9 mouse cellular contexts compared by ENCODE assay signal in genomic region chr14:54939434-54940175, GRCm38 (mm10). TPM values are rescaled to one million over a fixed set of nuclear protein-coding genes. Genes with fewer than 3 reads are reported as not detected.
DNase-seq lines count a peak whose midpoint lies in the region; ATAC-seq and TF ChIP-seq lines count a peak whose summit lies in the region.
"Had no signal": no experiment of that assay in that cellular context is flagged by ENCODE, and none has a peak within 500 bp of the region (broad histone marks: within the 10 kb centered on the region; RNA-seq: fewer than 3 reads in every experiment).

No protein-coding gene starts in this region.

- H3K36me3 ChIP-seq in hindbrain, embryonic 10.5 days, result no peaks in the 10 kb centered on the region
- H3K36me3 ChIP-seq in hindbrain, embryonic 13.5 days, result no peaks in the 10 kb centered on the region
- peaks cover 43% of the 10 kb centered on the region for H3K36me3 ChIP-seq in heart, postnatal 0 days (replicated peaks; ENCODE audit: control insufficient read depth, insufficient read depth, low read length)
- no peaks in the 10 kb centered on the region for H3K36me3 ChIP-seq in testis, adult 2 months (ENCODE audit: control insufficient read depth, insufficient read depth, low read length)
- H3K36me3 ChIP-seq: neural tube, embryonic 13.5 days had no signal

- no peak overlapping the region for H3K4me2 ChIP-seq in hindbrain, embryonic 13.5 days
- no peak overlapping the region for H3K4me2 ChIP-seq in heart, postnatal 0 days (ENCODE audit: low read depth, low read length)
- H3K4me2 ChIP-seq: neural tube, embryonic 13.5 days had no signal

- ATAC-seq in hindbrain, embryonic 13.5 days (ENCODE audit: low FRiP score), result no peak
- peak; percentile 15 for ATAC-seq in heart, postnatal 0 days (ENCODE audit: insufficient read depth, low read depth)
- peak; percentile 66 for ATAC-seq in megakaryocyte-erythroid progenitor cell, adult 5-6 weeks (replicated peaks; ENCODE audit: low FRiP score, low TSS enrichment, poor library complexity, severe bottlenecking)

- TF ChIP-seq POLR2A in testis, adult 2 months (IDR thresholded peaks at IDR 0.05; ENCODE audit: control insufficient read depth, low read depth, low read length), result no peak

- peak; percentile 58 for DNase-seq in hindbrain, embryonic 10.5 days (ENCODE audit: low spot score)
- DNase-seq in adrenal gland, adult 18-20 months (ENCODE audit: low spot score in 2 of 2), result peak; percentile 62 to 66
- peak; percentile 70 for DNase-seq in embryo, embryonic 11 days
- no peak for DNase-seq in heart, postnatal 0 days (ENCODE audit: low spot score)
- DNase-seq in layer of hippocampus, postnatal 10 days (ENCODE audit: low spot score in 2 of 2), result peak; percentile 57 to 66

- peak; percentile 81 for TF ChIP-seq CTCF in heart, postnatal 0 days (IDR thresholded peaks at IDR 0.05; ENCODE audit: low read depth)
- peak; percentile 67; the same call in 1 of the 2 replicates for TF ChIP-seq CTCF in testis, adult 2 months (IDR thresholded peaks at IDR 0.05; ENCODE audit: control insufficient read depth, insufficient read depth, insufficient replicate concordance, low read depth, low read length)

- TF ChIP-seq EP300 in heart, postnatal 0 days (IDR thresholded peaks at IDR 0.05; ENCODE audit: low read depth), result no peak

- H3K4me3 ChIP-seq in hindbrain, embryonic 10.5 days, result no peak overlapping the region
- no peak overlapping the region for H3K4me3 ChIP-seq in hindbrain, embryonic 13.5 days
- H3K4me3 ChIP-seq in heart, postnatal 0 days (ENCODE audit: low read depth, low read length), result no peak overlapping the region
- H3K4me3 ChIP-seq in testis, adult 2 months (ENCODE audit: control insufficient read depth, low read depth, low read length), result no peak overlapping the region
- H3K4me3 ChIP-seq: neural tube, embryonic 13.5 days had no signal

- H3K9ac ChIP-seq in hindbrain, embryonic 13.5 days, result no peak overlapping the region
- no peak overlapping the region for H3K9ac ChIP-seq in heart, postnatal 0 days (replicated peaks; ENCODE audit: low read depth, low read length)
- H3K9ac ChIP-seq: neural tube, embryonic 13.5 days had no signal

- H3K27me3 ChIP-seq in hindbrain, embryonic 10.5 days (ENCODE audit: insufficient read depth, poor library complexity, severe bottlenecking), result no peaks in the 10 kb centered on the region
- H3K27me3 ChIP-seq in hindbrain, embryonic 13.5 days, result 0 out of 2 replicates have a peak, but pooled peaks cover 6% of the 10 kb centered on the region
- no peaks in the 10 kb centered on the region for H3K27me3 ChIP-seq in heart, postnatal 0 days (ENCODE audit: control insufficient read depth, insufficient read depth, low read length)
- H3K27me3 ChIP-seq in testis, adult 2 months (ENCODE audit: control insufficient read depth, insufficient read depth, low read length), result no peaks in the 10 kb centered on the region
- H3K27me3 ChIP-seq: neural tube, embryonic 13.5 days had no signal

- H3K9me3 ChIP-seq in hindbrain, embryonic 10.5 days, result no peaks in the 10 kb centered on the region
- no peaks in the 10 kb centered on the region for H3K9me3 ChIP-seq in hindbrain, embryonic 13.5 days
- H3K9me3 ChIP-seq in heart, postnatal 0 days (replicated peaks; ENCODE audit: control insufficient read depth, low read length), result no peaks in the 10 kb centered on the region
- H3K9me3 ChIP-seq: neural tube, embryonic 13.5 days had no signal

- peaks cover 16% of the 10 kb centered on the region for H3K4me1 ChIP-seq in hindbrain, embryonic 10.5 days (replicated peaks)
- peaks cover 14% of the 10 kb centered on the region for H3K4me1 ChIP-seq in hindbrain, embryonic 13.5 days (replicated peaks)
- H3K4me1 ChIP-seq in heart, postnatal 0 days (ENCODE audit: control insufficient read depth, insufficient read depth), result no peaks in the 10 kb centered on the region
- no peaks in the 10 kb centered on the region for H3K4me1 ChIP-seq in testis, adult 2 months (ENCODE audit: control insufficient read depth, insufficient read depth, low read length)

- H3K27ac ChIP-seq in hindbrain, embryonic 10.5 days, result no peak overlapping the region
- H3K27ac ChIP-seq in hindbrain, embryonic 13.5 days, result no peak overlapping the region
- peak overlapping the region; percentile 72 for H3K27ac ChIP-seq in heart, postnatal 0 days (ENCODE audit: low read depth)
- H3K27ac ChIP-seq in testis, adult 2 months (ENCODE audit: control insufficient read depth, insufficient read depth, low read depth, low read length), result no peak overlapping the region
- H3K27ac ChIP-seq: neural tube, embryonic 13.5 days had no signal

- 51% methylated on average over 12 of the region's 12 CpGs for WGBS in hindbrain, embryonic 10.5 days
- 53% methylated on average over 12 of the region's 12 CpGs for WGBS in hindbrain, embryonic 13.5 days
- WGBS in heart, postnatal 0 days, result 35% methylated on average over 12 of the region's 12 CpGs

RNA-seq across cellular contexts. Expression of gene Cmtm5, which starts 3.5 kb away (rescaled TPM):
- polyA plus RNA-seq in hindbrain, embryonic 10.5 days (2016; fragmentation: Nextera tagmentation; extraction: Ambion mirVana), result 0.78 and 2.9 TPM in 2 replicates
- polyA plus RNA-seq in hindbrain, embryonic 13.5 days (2015; fragmentation: Nextera tagmentation; extraction: Ambion mirVana), result 7.0 and 7.1 TPM in 2 replicates
- under 1 TPM in 1 of 2 experiments, not detected in 1; 0.96 TPM for total RNA-seq in adrenal gland, adult 18-20 months (2021)
- 3.1 and 8.1 TPM in 2 replicates for total RNA-seq in heart, postnatal 0 days (2014; rRNA removed; ENCODE audit: low replicate concordance)
- 0.34 and 0.85 TPM in 2 replicates for polyA plus RNA-seq in heart, postnatal 0 days (2015; fragmentation: Nextera tagmentation; extraction: Ambion mirVana)
- total RNA-seq in layer of hippocampus, postnatal 10 days (2021), result 10 to 100 TPM; 33.5 to 37.0 TPM
- total RNA-seq in megakaryocyte-erythroid progenitor cell, adult 5-6 weeks (2014; fragmentation: Nextera tagmentation), result not detected in 2 replicates
- total RNA-seq in megakaryocyte-erythroid progenitor cell, adult 5-6 weeks (2017), result not detected in 2 replicates
- polyA plus RNA-seq in testis, adult 2 months (2012; rRNA removed), result not detected in 2 replicates

RNA-seq across cellular contexts. Expression of gene Il25, which starts 7.1 kb away (rescaled TPM):
- polyA plus RNA-seq in hindbrain, embryonic 10.5 days (2016; fragmentation: Nextera tagmentation; extraction: Ambion mirVana), result 0.24 TPM in 1 of 2 replicates, not detected in the other
- 0.38 and 0.83 TPM in 2 replicates for polyA plus RNA-seq in hindbrain, embryonic 13.5 days (2015; fragmentation: Nextera tagmentation; extraction: Ambion mirVana)
- total RNA-seq in adrenal gland, adult 18-20 months (2021), result not detected
- total RNA-seq in heart, postnatal 0 days (2014; rRNA removed; ENCODE audit: low replicate concordance), result not detected in 2 replicates
- polyA plus RNA-seq in heart, postnatal 0 days (2015; fragmentation: Nextera tagmentation; extraction: Ambion mirVana), result 0.11 TPM in 1 of 2 replicates, not detected in the other
- total RNA-seq in layer of hippocampus, postnatal 10 days (2021), result not detected
- not detected in 2 replicates for total RNA-seq in megakaryocyte-erythroid progenitor cell, adult 5-6 weeks (2014; fragmentation: Nextera tagmentation)
- not detected in 2 replicates for total RNA-seq in megakaryocyte-erythroid progenitor cell, adult 5-6 weeks (2017)
- polyA plus RNA-seq in testis, adult 2 months (2012; rRNA removed), result not detected in 2 replicates

RNA-seq across cellular contexts. Expression of gene Efs, which starts 13.7 kb away (rescaled TPM):
- 36.5 and 40.0 TPM in 2 replicates for polyA plus RNA-seq in hindbrain, embryonic 10.5 days (2016; fragmentation: Nextera tagmentation; extraction: Ambion mirVana)
- 15.4 and 15.6 TPM in 2 replicates for polyA plus RNA-seq in hindbrain, embryonic 13.5 days (2015; fragmentation: Nextera tagmentation; extraction: Ambion mirVana)
- 1 to 10 TPM; 2.4 to 4.9 TPM for total RNA-seq in adrenal gland, adult 18-20 months (2021)
- 12.5 and 22.2 TPM in 2 replicates for total RNA-seq in heart, postnatal 0 days (2014; rRNA removed; ENCODE audit: low replicate concordance)
- polyA plus RNA-seq in heart, postnatal 0 days (2015; fragmentation: Nextera tagmentation; extraction: Ambion mirVana), result 3.9 and 4.1 TPM in 2 replicates
- 10 to 100 TPM; 16.8 to 17.9 TPM for total RNA-seq in layer of hippocampus, postnatal 10 days (2021)
- total RNA-seq in megakaryocyte-erythroid progenitor cell, adult 5-6 weeks (2014; fragmentation: Nextera tagmentation), result not detected in 2 replicates
- not detected in 2 replicates for total RNA-seq in megakaryocyte-erythroid progenitor cell, adult 5-6 weeks (2017)
- 1.6 and 1.7 TPM in 2 replicates for polyA plus RNA-seq in testis, adult 2 months (2012; rRNA removed)

RNA-seq across cellular contexts. Expression of gene Slc22a17, which starts 26.7 kb away (rescaled TPM):
- polyA plus RNA-seq in hindbrain, embryonic 10.5 days (2016; fragmentation: Nextera tagmentation; extraction: Ambion mirVana), result 45.2 and 62.5 TPM in 2 replicates
- 148 and 158 TPM in 2 replicates for polyA plus RNA-seq in hindbrain, embryonic 13.5 days (2015; fragmentation: Nextera tagmentation; extraction: Ambion mirVana)
- 10 to 100 TPM; 36.7 to 43.9 TPM for total RNA-seq in adrenal gland, adult 18-20 months (2021)
- 46.6 and 46.8 TPM in 2 replicates for total RNA-seq in heart, postnatal 0 days (2014; rRNA removed; ENCODE audit: low replicate concordance)
- polyA plus RNA-seq in heart, postnatal 0 days (2015; fragmentation: Nextera tagmentation; extraction: Ambion mirVana), result 22.3 and 22.7 TPM in 2 replicates
- 100 to 1,000 TPM; 606 to 608 TPM for total RNA-seq in layer of hippocampus, postnatal 10 days (2021)
- total RNA-seq in megakaryocyte-erythroid progenitor cell, adult 5-6 weeks (2014; fragmentation: Nextera tagmentation), result 2.2 TPM in 1 of 2 replicates, not detected in the other
- total RNA-seq in megakaryocyte-erythroid progenitor cell, adult 5-6 weeks (2017), result 4.9 TPM in 1 of 2 replicates, not detected in the other
- polyA plus RNA-seq in testis, adult 2 months (2012; rRNA removed), result 27.3 and 27.8 TPM in 2 replicates

RNA-seq across cellular contexts. Expression of gene Myh6, which starts 27.1 kb away (rescaled TPM):
- 0.63 and 1.9 TPM in 2 replicates for polyA plus RNA-seq in hindbrain, embryonic 10.5 days (2016; fragmentation: Nextera tagmentation; extraction: Ambion mirVana)
- 1.2 and 3.0 TPM in 2 replicates for polyA plus RNA-seq in hindbrain, embryonic 13.5 days (2015; fragmentation: Nextera tagmentation; extraction: Ambion mirVana)
- total RNA-seq in adrenal gland, adult 18-20 months (2021), result under 1 TPM in 1 of 2 experiments, not detected in 1; 0.42 TPM
- 3,860 and 3,976 TPM in 2 replicates for total RNA-seq in heart, postnatal 0 days (2014; rRNA removed; ENCODE audit: low replicate concordance)
- 8,242 and 9,737 TPM in 2 replicates for polyA plus RNA-seq in heart, postnatal 0 days (2015; fragmentation: Nextera tagmentation; extraction: Ambion mirVana)
- 1 to 10 TPM; 3.1 to 4.9 TPM for total RNA-seq in layer of hippocampus, postnatal 10 days (2021)
- not detected in 2 replicates for total RNA-seq in megakaryocyte-erythroid progenitor cell, adult 5-6 weeks (2014; fragmentation: Nextera tagmentation)
- not detected in 2 replicates for total RNA-seq in megakaryocyte-erythroid progenitor cell, adult 5-6 weeks (2017)
- polyA plus RNA-seq in testis, adult 2 months (2012; rRNA removed), result 0.40 and 1.4 TPM in 2 replicates
